Mouse (Mus musculus): ENCODE measurements around the gene Gm5475.

GRCm38 (mm10) chr15:100449495-100449894 lies 27.5 kb downstream of the Gm5475 start:
- TF ChIP-seq CTCF (IDR thresholded peaks at IDR 0.05; ENCODE audit: control insufficient read depth, insufficient read depth, insufficient read length) (no peak), MAX (IDR thresholded peaks at IDR 0.05) (no peak)

Measured in C2C12 (cell line).